Mouse (Mus musculus) liver, postnatal 0 days (tissue): ENCODE measurements around the gene Osbpl9.

Experiments used
- CTCF ChIP-seq: sonication (generic); IDR thresholded peaks from 2 replicates; pipeline ENCODE4 v1.5.1; 2016; ENCODE audit warnings: antibody characterized with exemption, low read depth
- EP300 ChIP-seq: IDR thresholded peaks from 2 replicates; pipeline ENCODE4 v1.6.1; 2016; ENCODE audit warnings: antibody characterized with exemption, low read depth, mild to moderate bottlenecking

GRCm38 (mm10) chr4:109043294-109043693, 158.8 kb downstream of the Osbpl9 start:
- no peak for TF ChIP-seq CTCF
- no peak for TF ChIP-seq EP300
